Mouse (Mus musculus): Measurements from ENCODE around the gene Glyctk.
A peak's percentile ranks its signal among the peaks of the same experiment; 100 is the strongest.

Gene Glyctk

GRCm38 (mm10) chr9:106158037-106158491 lies at the start of gene Glyctk:
Glyctk (minus strand) TSS chr9:106158138.
- DNase-seq (ENCODE audit: low spot score in 2 of 2): no peak

GRCm38 (mm10) chr9:106206515-106206914 lies 48.6 kb upstream of the Glyctk start:
- no peak for DNase-seq (ENCODE audit: low spot score in 2 of 2)

- DNase-seq (ENCODE audit: low spot score in 2 of 2): no peak
Measured at GRCm38 (mm10) chr9:106205713-106206290, 47.9 kb upstream of the Glyctk start.

- DNase-seq (ENCODE audit: low spot score in 2 of 2): peak in 1 of 2 experiments; percentile 69
Measured at GRCm38 (mm10) chr9:106203990-106204851, 46.3 kb upstream of the Glyctk start.

- DNase-seq (ENCODE audit: low spot score in 2 of 2): peak; percentile 85 to 92
Measured at GRCm38 (mm10) chr9:106202819-106203636, 45.1 kb upstream of the Glyctk start, which contains the start of gene Twf2. Twf2 (plus strand) TSS chr9:106203108.

- no peak for DNase-seq (ENCODE audit: low spot score in 2 of 2)
Measured at GRCm38 (mm10) chr9:106201895-106202294, 44.0 kb upstream of the Glyctk start.

- no peak for DNase-seq (ENCODE audit: low spot score in 2 of 2)
Measured at GRCm38 (mm10) chr9:106199535-106200272, 41.8 kb upstream of the Glyctk start, which contains the start of gene Ppm1m. Ppm1m (minus strand) TSS chr9:106199746.

- peak; percentile 77 to 86 for DNase-seq (ENCODE audit: low spot score in 2 of 2)
Measured at GRCm38 (mm10) chr9:106198962-106199458, 41.1 kb upstream of the Glyctk start.

- DNase-seq (ENCODE audit: low spot score in 2 of 2): no peak
Measured at GRCm38 (mm10) chr9:106197732-106198131, 39.8 kb upstream of the Glyctk start.

GRCm38 (mm10) chr9:106197081-106197713 lies 39.3 kb upstream of the Glyctk start:
- DNase-seq (ENCODE audit: low spot score in 2 of 2): no peak

GRCm38 (mm10) chr9:106195693-106196092 lies 37.8 kb upstream of the Glyctk start:
- no peak for DNase-seq (ENCODE audit: low spot score in 2 of 2)

GRCm38 (mm10) chr9:106193930-106194807 lies 36.2 kb upstream of the Glyctk start:
- DNase-seq (ENCODE audit: low spot score in 2 of 2): no peak

- DNase-seq (ENCODE audit: low spot score in 2 of 2): no peak
Measured at GRCm38 (mm10) chr9:106192998-106193397, 35.1 kb upstream of the Glyctk start.

GRCm38 (mm10) chr9:106192024-106192423 lies 34.1 kb upstream of the Glyctk start:
- DNase-seq (ENCODE audit: low spot score in 2 of 2): no peak

- no peak for DNase-seq (ENCODE audit: low spot score in 2 of 2)
Measured at GRCm38 (mm10) chr9:106191355-106191754, 33.4 kb upstream of the Glyctk start.

GRCm38 (mm10) chr9:106183996-106184395 lies 26.1 kb upstream of the Glyctk start:
- DNase-seq (ENCODE audit: low spot score in 2 of 2): no peak

- no peak for DNase-seq (ENCODE audit: low spot score in 2 of 2)
Measured at GRCm38 (mm10) chr9:106182146-106182545, 24.2 kb upstream of the Glyctk start.

GRCm38 (mm10) chr9:106179964-106180363 lies 22.0 kb upstream of the Glyctk start:
- no peak for DNase-seq (ENCODE audit: low spot score in 2 of 2)

GRCm38 (mm10) chr9:106179454-106179853 lies 21.5 kb upstream of the Glyctk start:
- no peak for DNase-seq (ENCODE audit: low spot score in 2 of 2)

GRCm38 (mm10) chr9:106177799-106178198 lies 19.9 kb upstream of the Glyctk start:
- DNase-seq (ENCODE audit: low spot score in 2 of 2): no peak

Measured in spleen, postnatal 4 days (tissue).